Mouse (Mus musculus) cerebellum, adult 2 months (tissue): ENCODE data around the gene Agmo. TPM values are rescaled to one million over a fixed set of nuclear protein-coding genes. Genes with fewer than 3 reads are reported as not detected.

Experiments used
- DNase-seq, 2 experiments: peaks; one replicate each; pipeline ENCODE4 v3.0.0; 2021
- H3K27ac ChIP-seq: fragments of 200-500 bp; 2 replicates; pipeline ENCODE4 v1.5.1; 2012; ENCODE audit warnings: low read length, control low read depth, inconsistent platforms; ENCODE audit not compliant: insufficient read depth
- H3K27me3 ChIP-seq: fragments of 200-500 bp; 2 replicates; pipeline ENCODE4 v1.6.1; 2012; ENCODE audit warnings: inconsistent platforms, mild to moderate bottlenecking, low read length, moderate library complexity; ENCODE audit not compliant: control insufficient read depth, insufficient read depth
- H3K4me1 ChIP-seq: fragments of 200-500 bp; 2 replicates; pipeline ENCODE4 v1.6.1; 2011; ENCODE audit warnings: low read length; ENCODE audit not compliant: control insufficient read depth, insufficient read depth
- H3K4me3 ChIP-seq: fragments of 200-500 bp; replicated peaks from 2 replicates; pipeline ENCODE3; 2011; ENCODE audit warnings: mild to moderate bottlenecking, low read depth, low read length, control low read depth; ENCODE audit not compliant: insufficient read depth
- CTCF ChIP-seq: fragments of 200-500 bp; IDR thresholded peaks from 2 replicates; pipeline ENCODE4 v1.5.1; 2011; ENCODE audit warnings: low read depth, mild to moderate bottlenecking, control low read depth, low read length, moderate library complexity, borderline replicate concordance; ENCODE audit not compliant: insufficient read depth
- POLR2A ChIP-seq: fragments of 200-500 bp; IDR thresholded peaks from 2 replicates; pipeline ENCODE4 v1.6.1; 2011; ENCODE audit warnings: low read length, control low read depth, borderline replicate concordance; ENCODE audit not compliant: insufficient read depth
- WGBS: fragments of 180-500 bp; shearing (Covaris S2); methylation state at CpG from one replicate; pipeline ENCODE4 v1.1.7; 2018; 5-methylcytosine and 5-hydroxymethylcytosine counted together
- polyA plus RNA-seq: library from polyadenylated mRNA; depleted of rRNA; stranded (reverse); fragments of >200 nt; gene quantifications from 2 replicates; pipeline ENCODE4 v1.2.3, GENCODE M21; 2012

Gene Agmo
- polyA plus RNA-seq, 1 experiment: 5.4 TPM

- no peaks in the 10 kb centered on the region for H3K27me3 ChIP-seq
These were observed 102.8 kb downstream of the Agmo start for GRCm38 (mm10) chr12:37344225-37344624.

GRCm38 (mm10) chr12:37345696-37346095 lies 104.3 kb downstream of the Agmo start:
- WGBS: 81% methylated on average over 5 of the region's 5 CpGs
- Histone ChIP-seq H3K27ac (no peak overlapping the region), H3K4me1 (no peaks in the 10 kb centered on the region), H3K27me3 (no peaks in the 10 kb centered on the region), H3K4me3 (no peak overlapping the region)
- no peak for DNase-seq
- TF ChIP-seq POLR2A: no peak
- TF ChIP-seq CTCF: no peak

More at GRCm38 (mm10) chr12:37344225-37344624, 102.8 kb downstream of the Agmo start:
- no peak overlapping the region for H3K27ac ChIP-seq
- no peak overlapping the region for H3K4me3 ChIP-seq
- H3K4me1 ChIP-seq: no peaks in the 10 kb centered on the region
- DNase-seq: no peak
- TF ChIP-seq POLR2A: no peak
- TF ChIP-seq CTCF: no peak
- 34% methylated on average over 5 of the region's 5 CpGs for WGBS

GRCm38 (mm10) chr12:37392316-37392715 lies 150.9 kb downstream of the Agmo start:
- WGBS: 22% methylated on average over 3 of the region's 3 CpGs
- TF ChIP-seq POLR2A (no peak), CTCF (no peak)
- DNase-seq: no peak
- Histone ChIP-seq H3K4me1 (no peaks in the 10 kb centered on the region), H3K27ac (no peak overlapping the region), H3K27me3 (no peaks in the 10 kb centered on the region), H3K4me3 (no peak overlapping the region)

GRCm38 (mm10) chr12:37402541-37402940 lies 161.1 kb downstream of the Agmo start:
- no peak overlapping the region for H3K4me3 ChIP-seq
- H3K27ac ChIP-seq: no peak overlapping the region
- TF ChIP-seq POLR2A: no peak
- H3K27me3 ChIP-seq: no peaks in the 10 kb centered on the region
- H3K4me1 ChIP-seq: no peaks in the 10 kb centered on the region
- 83% methylated on average over 6 of the region's 6 CpGs for WGBS
- no peak for DNase-seq

GRCm38 (mm10) chr12:37426350-37426749 lies 184.9 kb downstream of the Agmo start:
- no peak overlapping the region for H3K27ac ChIP-seq
- no peaks in the 10 kb centered on the region for H3K27me3 ChIP-seq
- DNase-seq: no peak
- WGBS: 95% methylated on average over 5 of the region's 5 CpGs
- H3K4me1 ChIP-seq: no peaks in the 10 kb centered on the region
- no peak for TF ChIP-seq CTCF
- no peak for TF ChIP-seq POLR2A
- H3K4me3 ChIP-seq: no peak overlapping the region

GRCm38 (mm10) chr12:37426750-37427149 lies 185.3 kb downstream of the Agmo start:
- no peak for TF ChIP-seq POLR2A
- TF ChIP-seq CTCF: no peak
- H3K4me1 ChIP-seq: no peaks in the 10 kb centered on the region
- 82% methylated on average over 5 of the region's 5 CpGs for WGBS
- no peak overlapping the region for H3K27ac ChIP-seq
- H3K27me3 ChIP-seq: no peaks in the 10 kb centered on the region
- no peak for DNase-seq
- H3K4me3 ChIP-seq: no peak overlapping the region

GRCm38 (mm10) chr12:37434466-37434865 lies 193.0 kb downstream of the Agmo start:
- WGBS: 83% methylated on average over 1 of the region's 1 CpGs
- Histone ChIP-seq H3K27ac (no peak overlapping the region), H3K4me3 (no peak overlapping the region), H3K27me3 (no peaks in the 10 kb centered on the region), H3K4me1 (no peaks in the 10 kb centered on the region)
- TF ChIP-seq POLR2A (no peak), CTCF (no peak)
- DNase-seq: no peak

GRCm38 (mm10) chr12:37442486-37443013 lies 201.1 kb downstream of the Agmo start:
- DNase-seq: no peak
- 96% methylated on average over 3 of the region's 3 CpGs for WGBS
- H3K27me3 ChIP-seq: no peaks in the 10 kb centered on the region
- no peak overlapping the region for H3K27ac ChIP-seq
- TF ChIP-seq CTCF (no peak), POLR2A (no peak)
- H3K4me1 ChIP-seq: no peaks in the 10 kb centered on the region
- no peak overlapping the region for H3K4me3 ChIP-seq

GRCm38 (mm10) chr12:37445255-37445654 lies 203.8 kb downstream of the Agmo start:
- Histone ChIP-seq H3K4me3 (no peak overlapping the region), H3K27ac (no peak overlapping the region), H3K27me3 (no peaks in the 10 kb centered on the region), H3K4me1 (no peaks in the 10 kb centered on the region)
- TF ChIP-seq CTCF: no peak
- no peak for DNase-seq
- 94% methylated on average over 9 of the region's 9 CpGs for WGBS
